Mouse (Mus musculus) splenic B cell, adult 2 months (primary cell): Measurements from ENCODE around the gene Cecr2.

Source experiments
- DNase-seq: peaks from one replicate; pipeline ENCODE4 v3.0.0-alpha.2; 2011; ENCODE audit warnings: low read depth, low spot score
- H3K27me3 ChIP-seq: 2 replicates; pipeline ENCODE4 v1.6.1; 2012; ENCODE audit warnings: mild to moderate bottlenecking, low read length, moderate library complexity, mixed read lengths; ENCODE audit not compliant: control insufficient read depth, poor library complexity, insufficient read depth, severe bottlenecking
- H3K36me3 ChIP-seq: 2 replicates; pipeline ENCODE4 v1.6.1; 2012; ENCODE audit warnings: mild to moderate bottlenecking, low read length, moderate library complexity, mixed read lengths; ENCODE audit not compliant: control insufficient read depth, poor library complexity, insufficient read depth, severe bottlenecking

Gene Cecr2

DNA sequence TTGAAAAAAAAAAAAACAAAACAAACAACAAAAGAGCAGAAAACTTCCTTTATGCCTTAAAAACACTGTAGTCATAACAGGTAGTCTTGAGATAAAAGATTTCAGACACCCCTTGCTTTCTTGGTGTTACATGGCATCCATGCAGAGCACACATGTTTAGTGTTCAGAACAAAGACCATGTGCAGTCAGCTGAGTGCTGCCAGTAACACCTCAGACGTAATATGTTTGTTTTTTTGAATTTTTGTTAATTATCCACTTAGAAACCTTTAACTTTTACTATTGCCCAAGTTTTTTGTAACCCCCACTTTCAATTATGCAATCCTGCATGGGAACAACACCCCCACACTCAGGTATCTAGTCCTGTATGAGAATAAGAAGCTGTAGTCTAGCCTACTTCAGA is 42.6 kb downstream of the Cecr2 start:
- DNase-seq: no peak
- Histone ChIP-seq H3K36me3 (no peaks in the 10 kb centered on the region), H3K27me3 (no peaks in the 10 kb centered on the region; the same call in 1 of the 2 replicates)

DNA sequence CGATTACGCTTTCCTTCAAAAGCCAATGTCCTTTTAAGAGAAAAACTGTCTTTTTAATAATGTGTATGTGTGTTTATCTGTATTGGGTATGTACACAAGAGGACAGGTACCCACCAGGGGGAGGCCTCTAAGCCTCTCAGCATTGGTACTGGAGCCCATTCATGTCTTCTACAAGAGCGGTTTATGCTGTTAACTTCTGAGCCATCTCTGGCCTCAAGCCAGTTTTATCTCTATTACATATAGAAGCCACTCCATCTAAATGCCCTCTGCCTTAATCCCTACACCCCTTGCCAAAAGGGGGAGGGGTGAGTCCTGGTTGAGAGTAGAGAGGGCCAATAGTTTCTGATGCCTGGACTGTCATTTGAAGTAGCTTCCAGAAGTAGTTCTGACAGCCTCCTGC is 48.6 kb downstream of the Cecr2 start:
- no peak for DNase-seq
- Histone ChIP-seq H3K36me3 (no peaks in the 10 kb centered on the region), H3K27me3 (no peaks in the 10 kb centered on the region; the same call in 1 of the 2 replicates)

DNA sequence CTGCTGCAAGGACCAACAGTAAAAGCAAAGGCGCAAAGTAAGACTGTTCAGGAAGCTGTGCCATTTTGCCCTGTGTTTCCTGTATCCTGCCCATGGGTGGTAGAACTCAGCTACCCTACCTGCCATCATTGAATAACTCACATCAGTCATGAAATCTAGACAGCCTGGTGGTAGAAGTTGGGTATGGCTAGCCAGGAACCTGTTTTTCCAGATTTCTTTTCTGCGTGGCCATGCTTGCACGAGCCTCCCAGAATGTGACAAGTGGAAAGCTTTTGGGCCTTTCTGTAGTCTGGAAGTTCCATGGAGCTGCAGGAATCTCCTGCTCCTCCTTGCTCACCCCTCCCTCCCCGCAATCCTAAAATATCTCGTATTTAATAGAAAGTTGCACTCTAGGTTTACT is 49.1 kb downstream of the Cecr2 start:
- peak; percentile 12 for DNase-seq
- no peaks in the 10 kb centered on the region for H3K36me3 ChIP-seq
- H3K27me3 ChIP-seq: no peaks in the 10 kb centered on the region; the same call in 1 of the 2 replicates

DNA sequence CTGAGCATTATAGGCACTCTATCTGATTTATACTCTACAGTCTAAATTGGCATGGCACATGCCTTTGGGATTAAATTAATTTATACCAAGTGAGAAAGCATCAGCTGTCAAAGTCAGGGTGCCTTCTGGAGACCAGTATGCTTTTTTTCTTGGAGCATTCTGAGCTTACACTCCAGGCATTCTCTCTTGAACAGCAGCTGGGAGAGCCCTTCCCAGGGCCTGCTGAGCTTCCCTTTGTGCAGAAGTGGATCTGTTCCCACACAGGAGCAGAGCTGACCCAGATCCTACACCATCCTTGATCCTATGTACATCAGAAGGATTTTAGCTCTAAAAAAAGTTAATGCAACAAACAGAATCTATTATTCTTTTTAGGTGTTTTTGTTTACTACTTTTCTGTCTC is 49.7 kb downstream of the Cecr2 start:
- H3K36me3 ChIP-seq: no peaks in the 10 kb centered on the region
- no peak for DNase-seq

DNA sequence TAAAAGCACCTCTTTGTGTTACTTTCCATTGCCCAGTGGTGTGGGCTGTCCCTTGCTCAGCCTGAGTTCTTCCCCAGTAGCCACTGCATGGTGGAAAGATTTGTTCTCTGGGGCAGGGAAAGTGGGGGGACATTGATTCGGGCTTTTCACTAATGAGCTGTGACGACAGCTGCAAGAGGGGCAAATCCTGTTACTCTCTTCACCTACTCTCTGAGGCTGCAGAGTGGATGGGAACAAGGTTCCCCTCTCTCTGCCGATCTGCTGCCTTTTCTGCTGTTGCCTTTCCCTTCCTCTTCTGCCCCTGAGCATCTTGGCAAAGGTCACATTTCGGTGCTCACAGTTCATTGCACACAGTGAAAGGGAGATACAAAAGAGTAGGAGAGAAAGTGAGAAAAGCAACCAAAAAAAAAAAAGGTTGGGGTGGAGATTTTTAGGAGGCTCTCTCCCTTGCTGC is 50.4 kb downstream of the Cecr2 start:
- DNase-seq: peak; percentile 12
- H3K36me3 ChIP-seq: no peaks in the 10 kb centered on the region
- no peaks in the 10 kb centered on the region; the same call in 1 of the 2 replicates for H3K27me3 ChIP-seq

More for the DNA sequence above, 49.7 kb downstream of the Cecr2 start:
- no peaks in the 10 kb centered on the region; the same call in 1 of the 2 replicates for H3K27me3 ChIP-seq

DNA sequence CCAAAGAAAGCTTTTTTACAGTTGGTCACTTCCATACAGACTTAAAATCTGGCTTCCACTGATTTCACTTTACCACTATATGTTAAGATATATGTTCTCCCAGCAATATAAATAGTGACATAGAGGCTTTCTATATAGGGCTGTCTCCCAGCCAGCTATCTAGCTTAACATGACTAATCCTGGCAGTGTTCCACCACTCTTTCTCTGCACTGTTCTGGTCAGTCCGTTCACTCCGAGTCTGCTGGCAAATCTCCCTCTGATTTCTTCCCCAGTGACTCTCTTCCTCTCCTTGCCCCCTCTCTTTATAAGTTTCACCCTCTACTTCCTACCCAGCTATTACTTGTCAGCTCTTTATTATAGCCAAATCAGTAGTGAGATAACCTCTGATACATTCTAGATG is 59.8 kb downstream of the Cecr2 start:
- Histone ChIP-seq H3K36me3 (no peaks in the 10 kb centered on the region), H3K27me3 (no peaks in the 10 kb centered on the region)
- DNase-seq: no peak

DNA sequence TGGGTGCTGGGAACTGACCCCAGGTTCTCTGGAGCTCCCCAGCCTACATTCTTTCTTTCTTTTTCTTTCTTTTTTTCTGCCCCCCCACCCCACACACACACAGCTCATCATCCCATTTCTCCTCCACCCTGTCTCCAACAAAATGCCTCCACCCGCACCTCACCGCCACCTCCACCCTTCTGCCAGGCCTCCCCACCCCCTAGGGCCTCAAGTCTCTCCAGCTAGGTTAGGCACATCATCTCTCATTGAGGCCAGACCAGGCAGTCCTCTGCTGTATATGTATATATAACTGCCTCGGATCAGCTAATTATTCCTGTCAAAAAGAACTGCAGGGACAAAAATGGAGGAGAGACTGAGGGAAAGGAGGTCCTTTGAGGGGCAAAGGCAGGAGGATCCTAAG is 69.8 kb downstream of the Cecr2 start:
- Histone ChIP-seq H3K27me3 (no peaks in the 10 kb centered on the region), H3K36me3 (no peaks in the 10 kb centered on the region; the same call in 1 of the 2 replicates)
- DNase-seq: no peak

DNA sequence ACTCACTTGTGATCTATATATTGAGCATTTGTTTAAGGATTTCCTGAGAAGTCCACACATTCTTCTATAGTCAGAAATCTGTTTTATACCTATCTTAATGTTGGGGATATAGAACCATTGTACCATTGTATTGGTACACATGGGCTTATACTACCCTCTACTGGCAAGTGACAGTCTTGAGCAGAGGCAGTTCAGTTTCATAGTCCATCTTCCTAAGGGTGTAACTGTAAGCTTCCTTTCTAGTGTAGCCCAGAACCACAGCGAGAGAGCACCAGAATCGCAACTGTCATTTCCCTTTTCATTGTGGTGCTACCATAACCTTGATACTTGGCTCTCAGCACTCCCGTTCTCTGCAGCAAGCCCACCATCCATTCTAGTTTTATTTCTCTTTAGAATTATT is 70.4 kb downstream of the Cecr2 start:
- no peaks in the 10 kb centered on the region for H3K27me3 ChIP-seq
- H3K36me3 ChIP-seq: no peaks in the 10 kb centered on the region; the same call in 1 of the 2 replicates
- peak; percentile 82 for DNase-seq

GRCm38 (mm10) chr6:120743130-120743529 is 77.0 kb downstream of the Cecr2 start:
- Histone ChIP-seq H3K36me3 (no peaks in the 10 kb centered on the region; the same call in 1 of the 2 replicates), H3K27me3 (no peaks in the 10 kb centered on the region)
- DNase-seq: no peak

GRCm38 (mm10) chr6:120744266-120744665 is 78.1 kb downstream of the Cecr2 start:
- no peaks in the 10 kb centered on the region; the same call in 1 of the 2 replicates for H3K36me3 ChIP-seq
- H3K27me3 ChIP-seq: no peaks in the 10 kb centered on the region
- DNase-seq: no peak

DNA sequence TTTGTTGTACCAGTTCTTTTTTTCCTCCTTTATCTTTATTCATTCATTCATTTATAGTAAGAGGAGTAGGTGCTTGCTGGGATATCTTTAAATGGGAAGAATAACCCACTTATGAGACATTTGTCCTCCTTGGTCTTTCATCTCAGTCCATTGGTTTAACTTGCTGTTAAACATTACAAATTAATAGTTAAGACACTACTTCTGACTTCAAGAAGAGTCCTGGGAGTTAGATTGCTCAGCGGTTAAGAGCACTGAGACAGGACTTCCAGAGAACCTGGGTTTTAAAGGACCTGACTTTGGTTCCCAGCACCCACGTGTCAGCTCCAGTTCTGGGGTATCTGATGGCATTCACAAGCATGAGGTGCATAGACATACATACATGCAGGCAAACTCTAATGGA is 80.2 kb downstream of the Cecr2 start:
- H3K27me3 ChIP-seq: no peaks in the 10 kb centered on the region
- DNase-seq: no peak
- no peaks in the 10 kb centered on the region; the same call in none of the 2 replicates for H3K36me3 ChIP-seq

- no peak for DNase-seq
- Histone ChIP-seq H3K27me3 (no peaks in the 10 kb centered on the region), H3K36me3 (peaks cover 19% of the 10 kb centered on the region)
Measured at GRCm38 (mm10) chr6:120761151-120761550, 95.0 kb downstream of the Cecr2 start.

GRCm38 (mm10) chr6:120769972-120770371 is 103.8 kb downstream of the Cecr2 start:
- no peaks in the 10 kb centered on the region for H3K36me3 ChIP-seq
- no peak for DNase-seq
- H3K27me3 ChIP-seq: no peaks in the 10 kb centered on the region

GRCm38 (mm10) chr6:120771366-120771765 is 105.2 kb downstream of the Cecr2 start:
- DNase-seq: no peak
- no peaks in the 10 kb centered on the region for H3K36me3 ChIP-seq

DNA sequence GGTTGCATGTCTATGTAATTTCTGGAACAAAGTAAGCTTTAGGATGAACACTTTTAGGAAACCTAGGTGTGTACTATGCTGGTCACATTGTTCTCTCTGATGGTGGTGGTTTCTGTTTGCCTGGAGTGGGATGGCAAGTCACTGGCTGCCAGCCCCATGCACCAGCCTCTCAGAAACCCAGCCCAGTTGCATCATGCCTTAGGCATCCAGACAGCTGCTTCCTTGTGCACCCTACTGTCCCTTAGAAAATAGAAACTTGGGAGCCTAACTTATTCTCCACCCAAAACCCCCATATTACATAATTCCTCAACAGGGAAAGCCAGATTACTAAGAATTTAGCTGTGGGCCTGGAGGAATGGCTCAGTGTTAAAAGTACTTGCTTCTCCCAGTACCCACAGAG is 105.9 kb downstream of the Cecr2 start:
- Histone ChIP-seq H3K27me3 (no peaks in the 10 kb centered on the region), H3K36me3 (no peaks in the 10 kb centered on the region)
- no peak for DNase-seq

More at GRCm38 (mm10) chr6:120771366-120771765, 105.2 kb downstream of the Cecr2 start:
- no peaks in the 10 kb centered on the region for H3K27me3 ChIP-seq

GRCm38 (mm10) chr6:120773149-120773628 is 107.0 kb downstream of the Cecr2 start, which contains the start of gene Slc25a18:
Slc25a18 (plus strand) TSS chr6:120773578.
- Histone ChIP-seq H3K27me3 (no peaks in the 10 kb centered on the region), H3K36me3 (no peaks in the 10 kb centered on the region)
- DNase-seq: no peak
